Mouse (Mus musculus): ENCODE measurements around the gene Adgrv1. TPM values are rescaled to one million over a fixed set of nuclear protein-coding genes. Genes with fewer than 3 reads are reported as not detected.

Gene Adgrv1
- polyA plus RNA-seq, 1 experiment from 2014 or later: 11.5 TPM

DNA sequence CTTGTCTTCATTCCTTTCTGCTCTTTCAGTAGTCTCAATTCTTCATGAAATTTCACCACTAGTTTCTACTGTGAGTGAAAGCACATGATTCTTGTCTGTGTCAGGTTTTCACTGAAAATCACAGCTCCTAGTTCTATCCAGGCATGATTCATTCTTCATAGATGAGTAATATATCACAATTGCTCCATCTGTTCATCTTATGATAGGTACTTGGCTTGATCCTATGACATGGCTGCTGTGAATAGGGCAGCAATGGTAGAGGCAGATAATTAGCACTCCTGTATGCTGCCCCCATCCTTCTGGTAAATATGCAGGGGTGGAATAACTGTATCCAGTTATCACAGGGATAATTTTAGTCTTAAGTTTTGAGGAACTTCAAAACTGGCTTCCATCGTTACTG is 368.5 kb downstream of the Adgrv1 start:
- Histone ChIP-seq H3K4me1 (replicated peaks; ENCODE audit: control insufficient read depth, insufficient read depth, low read length) (no peaks in the 10 kb centered on the region), H3K27ac (ENCODE audit: low read length) (no peak overlapping the region), H3K36me3 (ENCODE audit: control insufficient read depth, insufficient read depth) (no peaks in the 10 kb centered on the region), H3K27me3 (replicated peaks; ENCODE audit: control insufficient read depth, insufficient read depth, low read length) (no peaks in the 10 kb centered on the region), H3K9ac (replicated peaks; ENCODE audit: low read depth, low read length) (no peak overlapping the region), H3K4me3 (replicated peaks; ENCODE audit: low read length) (no peak overlapping the region), H3K4me2 (ENCODE audit: low read length) (no peak overlapping the region), H3K9me3 (ENCODE audit: control insufficient read depth, low read length) (no peaks in the 10 kb centered on the region)
- ATAC-seq: no peak
- WGBS: 92% methylated on average over 1 of the region's 1 CpGs

DNA sequence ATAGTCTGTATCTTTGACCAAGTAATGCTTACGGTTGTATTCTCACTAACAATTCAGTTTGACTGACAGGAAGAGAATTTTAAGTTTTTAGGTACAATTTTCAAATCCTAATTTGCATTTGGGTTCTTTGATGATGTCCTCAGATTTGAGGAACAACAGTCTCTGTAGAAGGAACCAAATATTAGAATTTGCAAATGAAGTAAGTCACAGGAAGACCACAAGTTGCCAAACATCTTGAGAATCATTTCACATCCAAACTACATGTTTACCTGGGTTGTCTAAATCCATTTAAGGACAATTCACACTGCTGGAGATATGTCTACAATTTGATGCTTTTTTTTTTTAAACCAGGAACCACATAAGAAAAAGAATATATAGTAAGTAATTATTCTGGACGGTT is 391.8 kb downstream of the Adgrv1 start:
- H3K36me3 ChIP-seq (ENCODE audit: control insufficient read depth, insufficient read depth): no peaks in the 10 kb centered on the region
- H3K27ac ChIP-seq (ENCODE audit: low read length): no peak overlapping the region
- H3K9me3 ChIP-seq (ENCODE audit: control insufficient read depth, low read length): no peaks in the 10 kb centered on the region
- no peak for ATAC-seq
- H3K27me3 ChIP-seq (replicated peaks; ENCODE audit: control insufficient read depth, insufficient read depth, low read length): no peaks in the 10 kb centered on the region
- no peaks in the 10 kb centered on the region for H3K4me1 ChIP-seq (replicated peaks; ENCODE audit: control insufficient read depth, insufficient read depth, low read length)
- no peak overlapping the region for H3K4me2 ChIP-seq (ENCODE audit: low read length)
- WGBS: 87% methylated on average over 2 of the region's 2 CpGs
- H3K4me3 ChIP-seq (replicated peaks; ENCODE audit: low read length): no peak overlapping the region
- no peak overlapping the region for H3K9ac ChIP-seq (replicated peaks; ENCODE audit: low read depth, low read length)

DNA sequence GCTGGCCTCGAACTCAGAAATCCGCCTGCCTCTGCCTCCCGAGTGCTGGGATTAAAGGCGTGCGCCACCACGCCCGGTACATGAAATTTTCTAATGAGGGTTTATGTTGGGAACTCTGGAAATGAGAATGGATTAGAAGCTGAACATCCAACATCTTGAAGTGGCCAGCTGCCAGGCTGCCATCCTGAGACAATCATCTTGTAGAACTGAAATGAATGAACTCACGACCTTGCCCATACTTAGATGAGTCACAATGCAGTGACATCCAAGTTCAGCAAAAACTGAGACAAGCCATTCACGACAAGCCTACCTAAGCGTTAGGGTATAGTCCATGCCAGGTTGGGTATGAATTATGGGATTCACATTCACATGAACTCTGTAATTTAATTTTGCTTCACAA is 393.1 kb downstream of the Adgrv1 start:
- H3K4me1 ChIP-seq (replicated peaks; ENCODE audit: control insufficient read depth, insufficient read depth, low read length): no peaks in the 10 kb centered on the region
- H3K9me3 ChIP-seq (ENCODE audit: control insufficient read depth, low read length): no peaks in the 10 kb centered on the region
- no peaks in the 10 kb centered on the region for H3K36me3 ChIP-seq (ENCODE audit: control insufficient read depth, insufficient read depth)
- WGBS: 92% methylated on average over 10 of the region's 10 CpGs
- H3K4me3 ChIP-seq (replicated peaks; ENCODE audit: low read length): no peak overlapping the region
- H3K27me3 ChIP-seq (replicated peaks; ENCODE audit: control insufficient read depth, insufficient read depth, low read length): no peaks in the 10 kb centered on the region
- ATAC-seq: no peak
- H3K27ac ChIP-seq (ENCODE audit: low read length): no peak overlapping the region
- no peak overlapping the region for H3K4me2 ChIP-seq (ENCODE audit: low read length)
- H3K9ac ChIP-seq (replicated peaks; ENCODE audit: low read depth, low read length): no peak overlapping the region

- 90% methylated on average over 3 of the region's 3 CpGs for WGBS
- H3K4me1 ChIP-seq (replicated peaks; ENCODE audit: control insufficient read depth, insufficient read depth, low read length): no peaks in the 10 kb centered on the region
- no peak overlapping the region for H3K4me2 ChIP-seq (ENCODE audit: low read length)
- H3K9ac ChIP-seq (replicated peaks; ENCODE audit: low read depth, low read length): no peak overlapping the region
- no peaks in the 10 kb centered on the region for H3K9me3 ChIP-seq (ENCODE audit: control insufficient read depth, low read length)
- no peak overlapping the region for H3K27ac ChIP-seq (ENCODE audit: low read length)
- no peaks in the 10 kb centered on the region for H3K27me3 ChIP-seq (replicated peaks; ENCODE audit: control insufficient read depth, insufficient read depth, low read length)
- no peak overlapping the region for H3K4me3 ChIP-seq (replicated peaks; ENCODE audit: low read length)
- no peak for ATAC-seq
- no peaks in the 10 kb centered on the region for H3K36me3 ChIP-seq (ENCODE audit: control insufficient read depth, insufficient read depth)
Observed at GRCm38 (mm10) chr13:81239427-81239826, 393.5 kb downstream of the Adgrv1 start.

- ATAC-seq: no peak
- 95% methylated on average over 7 of the region's 7 CpGs for WGBS
- no peak overlapping the region for H3K4me2 ChIP-seq (ENCODE audit: low read length)
Observed at GRCm38 (mm10) chr13:81238855-81239254, 394.1 kb downstream of the Adgrv1 start.

DNA sequence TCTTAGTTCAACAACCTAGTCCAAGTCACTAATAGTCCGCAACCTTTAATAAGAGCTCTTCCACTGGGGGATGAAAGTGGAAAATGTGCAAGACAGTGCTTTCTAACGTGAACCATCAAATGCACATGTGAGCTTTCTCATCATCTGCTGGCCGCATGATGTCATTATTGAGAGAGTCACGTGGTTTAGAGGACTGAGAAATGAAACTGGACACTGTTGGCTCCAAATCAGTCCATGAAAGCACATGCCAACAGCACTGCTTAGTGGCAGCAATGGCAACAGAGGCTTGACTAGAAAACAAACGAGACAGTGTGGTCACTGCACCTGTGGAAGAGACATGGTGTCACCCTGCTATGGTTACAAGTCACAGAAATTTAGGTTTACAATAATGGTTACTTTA is 395.0 kb downstream of the Adgrv1 start:
- no peak for ATAC-seq
- 83% methylated on average over 5 of the region's 5 CpGs for WGBS
- Histone ChIP-seq H3K27me3 (replicated peaks; ENCODE audit: control insufficient read depth, insufficient read depth, low read length) (no peaks in the 10 kb centered on the region), H3K4me1 (replicated peaks; ENCODE audit: control insufficient read depth, insufficient read depth, low read length) (no peaks in the 10 kb centered on the region), H3K27ac (ENCODE audit: low read length) (no peak overlapping the region), H3K9ac (replicated peaks; ENCODE audit: low read depth, low read length) (no peak overlapping the region), H3K4me3 (replicated peaks; ENCODE audit: low read length) (no peak overlapping the region), H3K36me3 (ENCODE audit: control insufficient read depth, insufficient read depth) (no peaks in the 10 kb centered on the region), H3K4me2 (ENCODE audit: low read length) (no peak overlapping the region), H3K9me3 (ENCODE audit: control insufficient read depth, low read length) (no peaks in the 10 kb centered on the region)

More at GRCm38 (mm10) chr13:81238855-81239254, 394.1 kb downstream of the Adgrv1 start:
- H3K4me1 ChIP-seq (replicated peaks; ENCODE audit: control insufficient read depth, insufficient read depth, low read length): no peaks in the 10 kb centered on the region
- no peak overlapping the region for H3K27ac ChIP-seq (ENCODE audit: low read length)
- no peaks in the 10 kb centered on the region for H3K9me3 ChIP-seq (ENCODE audit: control insufficient read depth, low read length)
- no peak overlapping the region for H3K4me3 ChIP-seq (replicated peaks; ENCODE audit: low read length)
- H3K9ac ChIP-seq (replicated peaks; ENCODE audit: low read depth, low read length): no peak overlapping the region
- no peaks in the 10 kb centered on the region for H3K36me3 ChIP-seq (ENCODE audit: control insufficient read depth, insufficient read depth)
- no peaks in the 10 kb centered on the region for H3K27me3 ChIP-seq (replicated peaks; ENCODE audit: control insufficient read depth, insufficient read depth, low read length)

DNA sequence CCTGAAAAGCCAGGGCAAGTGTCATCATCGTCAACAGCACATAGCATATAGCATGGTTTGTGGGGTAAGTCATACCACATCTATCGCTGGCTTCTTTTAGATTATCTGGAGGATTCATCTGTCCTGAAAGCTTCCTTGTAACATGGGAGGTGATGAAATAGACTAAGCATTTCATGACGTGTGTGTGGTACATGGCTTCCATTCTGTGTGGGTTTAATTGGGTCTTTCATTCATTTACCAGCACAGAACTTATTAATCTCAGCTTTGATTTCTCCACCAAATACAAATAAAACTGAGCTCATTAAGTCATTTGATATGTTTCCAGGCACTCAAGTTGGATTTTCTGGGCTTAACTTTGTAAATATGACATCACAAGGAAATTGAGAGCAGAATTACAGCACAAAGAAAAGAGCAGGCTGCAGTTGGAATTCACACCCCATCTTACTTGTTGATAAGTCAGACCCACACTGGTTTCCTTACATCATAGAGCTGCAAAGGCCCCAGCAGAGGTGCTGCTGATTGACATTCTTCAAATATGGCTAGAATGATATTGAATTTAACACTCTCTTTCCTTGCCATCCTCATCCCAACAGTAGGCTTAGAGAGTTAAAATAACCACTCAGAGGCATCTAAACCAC is 396.1 kb downstream of the Adgrv1 start:
- Histone ChIP-seq H3K9me3 (ENCODE audit: control insufficient read depth, low read length) (no peaks in the 10 kb centered on the region), H3K36me3 (ENCODE audit: control insufficient read depth, insufficient read depth) (no peaks in the 10 kb centered on the region), H3K27ac (ENCODE audit: low read length) (no peak overlapping the region), H3K27me3 (replicated peaks; ENCODE audit: control insufficient read depth, insufficient read depth, low read length) (no peaks in the 10 kb centered on the region), H3K4me2 (ENCODE audit: low read length) (no peak overlapping the region), H3K9ac (replicated peaks; ENCODE audit: low read depth, low read length) (no peak overlapping the region), H3K4me1 (replicated peaks; ENCODE audit: control insufficient read depth, insufficient read depth, low read length) (no peaks in the 10 kb centered on the region), H3K4me3 (replicated peaks; ENCODE audit: low read length) (no peak overlapping the region)
- no peak for ATAC-seq
- WGBS: 78% methylated on average over 3 of the region's 3 CpGs

GRCm38 (mm10) chr13:81234031-81234430 is 398.9 kb downstream of the Adgrv1 start:
- Histone ChIP-seq H3K4me2 (ENCODE audit: low read length) (no peak overlapping the region), H3K4me3 (replicated peaks; ENCODE audit: low read length) (no peak overlapping the region), H3K9ac (replicated peaks; ENCODE audit: low read depth, low read length) (no peak overlapping the region), H3K9me3 (ENCODE audit: control insufficient read depth, low read length) (no peaks in the 10 kb centered on the region), H3K36me3 (ENCODE audit: control insufficient read depth, insufficient read depth) (no peaks in the 10 kb centered on the region), H3K27ac (ENCODE audit: low read length) (no peak overlapping the region), H3K4me1 (replicated peaks; ENCODE audit: control insufficient read depth, insufficient read depth, low read length) (no peaks in the 10 kb centered on the region), H3K27me3 (replicated peaks; ENCODE audit: control insufficient read depth, insufficient read depth, low read length) (no peaks in the 10 kb centered on the region)
- 70% methylated on average over 2 of the region's 2 CpGs for WGBS
- ATAC-seq: no peak

- no peak overlapping the region for H3K4me3 ChIP-seq (replicated peaks; ENCODE audit: low read length)
- no peak for ATAC-seq
Observed at GRCm38 (mm10) chr13:81232839-81233238, 400.1 kb downstream of the Adgrv1 start.

DNA sequence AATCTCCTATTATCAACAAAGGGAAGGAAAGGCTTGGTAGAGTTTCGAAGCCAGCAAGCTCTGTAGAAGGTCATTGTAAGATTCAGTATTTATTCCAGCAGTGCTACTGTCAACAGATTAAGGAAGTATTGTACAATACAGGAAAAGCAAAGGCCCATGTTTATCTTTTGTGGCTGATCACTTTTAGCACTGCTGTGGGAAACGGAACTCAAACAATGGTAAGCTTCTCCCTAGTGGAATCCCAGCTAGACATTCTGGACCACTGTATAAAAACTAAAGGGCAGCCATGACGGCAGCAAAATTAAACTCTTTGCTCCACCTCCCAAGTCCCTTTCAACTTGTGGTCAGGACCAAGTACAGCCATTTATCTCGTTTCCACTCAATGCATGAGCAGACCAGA is 402.8 kb downstream of the Adgrv1 start:
- no peaks in the 10 kb centered on the region for H3K27me3 ChIP-seq (replicated peaks; ENCODE audit: control insufficient read depth, insufficient read depth, low read length)

More at GRCm38 (mm10) chr13:81232839-81233238, 400.1 kb downstream of the Adgrv1 start:
- H3K27me3 ChIP-seq (replicated peaks; ENCODE audit: control insufficient read depth, insufficient read depth, low read length): no peaks in the 10 kb centered on the region
- no peaks in the 10 kb centered on the region for H3K4me1 ChIP-seq (replicated peaks; ENCODE audit: control insufficient read depth, insufficient read depth, low read length)
- no peak overlapping the region for H3K27ac ChIP-seq (ENCODE audit: low read length)
- no peaks in the 10 kb centered on the region for H3K9me3 ChIP-seq (ENCODE audit: control insufficient read depth, low read length)
- H3K36me3 ChIP-seq (ENCODE audit: control insufficient read depth, insufficient read depth): no peaks in the 10 kb centered on the region
- no peak overlapping the region for H3K4me2 ChIP-seq (ENCODE audit: low read length)
- no peak overlapping the region for H3K9ac ChIP-seq (replicated peaks; ENCODE audit: low read depth, low read length)

More for the DNA sequence above, 402.8 kb downstream of the Adgrv1 start:
- Histone ChIP-seq H3K4me1 (replicated peaks; ENCODE audit: control insufficient read depth, insufficient read depth, low read length) (no peaks in the 10 kb centered on the region), H3K4me3 (replicated peaks; ENCODE audit: low read length) (no peak overlapping the region), H3K9ac (replicated peaks; ENCODE audit: low read depth, low read length) (no peak overlapping the region), H3K27ac (ENCODE audit: low read length) (no peak overlapping the region), H3K9me3 (ENCODE audit: control insufficient read depth, low read length) (no peaks in the 10 kb centered on the region), H3K4me2 (ENCODE audit: low read length) (no peak overlapping the region), H3K36me3 (ENCODE audit: control insufficient read depth, insufficient read depth) (no peaks in the 10 kb centered on the region)
- WGBS: 65% methylated on average over 4 of the region's 4 CpGs
- ATAC-seq: no peak
